In the genomic region with DNA sequence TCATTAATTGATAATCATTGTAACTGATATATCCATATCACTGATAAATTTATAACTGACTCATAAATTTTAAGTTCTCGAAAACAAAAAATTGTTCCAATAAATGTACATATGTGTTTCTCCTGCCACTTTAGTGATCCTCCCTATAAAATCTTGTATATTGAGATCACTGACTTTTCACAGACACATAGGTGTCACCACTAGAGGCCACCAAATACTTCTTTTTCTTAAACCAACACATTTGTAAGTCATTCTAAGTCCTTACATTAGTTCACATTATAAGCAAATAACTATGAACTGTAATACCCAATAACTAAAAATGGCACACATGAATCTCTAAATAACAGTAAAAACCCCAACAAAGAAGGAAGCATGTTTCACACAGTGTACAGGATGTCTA, we compare ENCODE assay signal across 12 mouse cellular contexts.
DNase-seq lines count a peak whose midpoint lies in the region; ATAC-seq and TF ChIP-seq lines count a peak whose summit lies in the region.
"Had no signal": no experiment of that assay in that cellular context is flagged by ENCODE, and none has a peak within 500 bp of the region (broad histone marks: within the 10 kb centered on the region; RNA-seq: fewer than 3 reads in every experiment).

No protein-coding gene starts in this region.

- ATAC-seq in limb, embryonic 14.5 days (ENCODE audit: low FRiP score, low read depth): no peak

- H3K4me3 ChIP-seq in limb, embryonic 14.5 days (replicated peaks; ENCODE audit: low read length): no peak overlapping the region
- H3K4me3 ChIP-seq in limb, embryonic 10.5 days: no peak overlapping the region
- H3K4me3 ChIP-seq: midbrain, embryonic 10.5 days had no signal

- WGBS in limb, embryonic 14.5 days: 75% methylated on average over 1 of the region's 1 CpGs
- WGBS in limb, embryonic 10.5 days: 89% methylated on average over 1 of the region's 1 CpGs

- no peak overlapping the region for H3K27ac ChIP-seq in limb, embryonic 14.5 days (replicated peaks; ENCODE audit: low read depth, low read length)
- no peak overlapping the region for H3K27ac ChIP-seq in limb, embryonic 10.5 days
- H3K27ac ChIP-seq: midbrain, embryonic 10.5 days had no signal

- H3K9me3 ChIP-seq in limb, embryonic 14.5 days (ENCODE audit: control insufficient read depth, low read length): no peaks in the 10 kb centered on the region
- no peaks in the 10 kb centered on the region for H3K9me3 ChIP-seq in limb, embryonic 10.5 days (replicated peaks)
- H3K9me3 ChIP-seq: midbrain, embryonic 10.5 days had no signal

- no peaks in the 10 kb centered on the region for H3K27me3 ChIP-seq in limb, embryonic 14.5 days (ENCODE audit: control insufficient read depth, insufficient read depth, low read length)
- no peaks in the 10 kb centered on the region for H3K27me3 ChIP-seq in limb, embryonic 10.5 days (ENCODE audit: low read depth, poor library complexity, severe bottlenecking)

- peak; percentile 26 for DNase-seq in gastrocnemius, adult 18-20 months (ENCODE audit: low spot score)
- no peak for DNase-seq in gastrocnemius, postnatal 10 days
- peak; percentile 57 for DNase-seq in limb, embryonic 14.5 days (ENCODE audit: low spot score)
- no peak for DNase-seq in limb, embryonic 10.5 days (ENCODE audit: low spot score)
- DNase-seq in NIH3T3 (ENCODE audit: low read depth): peak; percentile 70
- peak; percentile 73 for DNase-seq in lung, postnatal 36 days
- no peak for DNase-seq in urinary bladder, adult 18-20 months (ENCODE audit: low spot score in 2 of 2)
- DNase-seq in thymus, postnatal 10 days (ENCODE audit: low spot score in 2 of 2): no peak
- DNase-seq: cerebellum, adult 8-10 months; heart, postnatal 4 days; thymus, adult 2 months had no signal

- no peak overlapping the region for H3K4me2 ChIP-seq in limb, embryonic 14.5 days (replicated peaks; ENCODE audit: low read depth, low read length, severe bottlenecking)

- H3K36me3 ChIP-seq in limb, embryonic 14.5 days (ENCODE audit: control insufficient read depth, insufficient read depth, low read length): no peaks in the 10 kb centered on the region
- no peaks in the 10 kb centered on the region for H3K36me3 ChIP-seq in limb, embryonic 10.5 days
- H3K36me3 ChIP-seq: midbrain, embryonic 10.5 days had no signal

- TF ChIP-seq POLR2A in limb, embryonic 14.5 days (IDR thresholded peaks at IDR 0.05; ENCODE audit: borderline replicate concordance, extremely low read depth, insufficient read depth, insufficient read length): no peak

- no peak overlapping the region for H3K9ac ChIP-seq in limb, embryonic 14.5 days (ENCODE audit: low read depth, low read length, severe bottlenecking)

- no peaks in the 10 kb centered on the region for H3K4me1 ChIP-seq in limb, embryonic 14.5 days (ENCODE audit: control insufficient read depth, insufficient read depth, low read length)
- H3K4me1 ChIP-seq in limb, embryonic 10.5 days: no peaks in the 10 kb centered on the region
- H3K4me1 ChIP-seq: midbrain, embryonic 10.5 days had no signal

Comparison
In these comparisons a context has a peak if more than half of its experiments do, and no peak if none do; other contexts are left out.
1. DNase-seq: peak in gastrocnemius, adult 18-20 months (single experiment), limb, embryonic 14.5 days (single experiment), NIH3T3 (single experiment) and lung, postnatal 36 days (single experiment); none in gastrocnemius, postnatal 10 days (single experiment), limb, embryonic 10.5 days (single experiment), urinary bladder, adult 18-20 months (0 of 2) and thymus, postnatal 10 days (0 of 2).